Mouse (Mus musculus) liver, postnatal 0 days (tissue): ENCODE measurements at regions not wholly inside any gene's neighbourhood (a gene's known extent, or its start where the extent isn't known, plus 50 kb on each side); places are given as distances from the start of the nearest gene placed in this dataset.

Source experiments
- CTCF ChIP-seq: sonication (generic); IDR thresholded peaks from 2 replicates; pipeline ENCODE4 v1.5.1; 2016; ENCODE audit warnings: antibody characterized with exemption, low read depth
- EP300 ChIP-seq: IDR thresholded peaks from 2 replicates; pipeline ENCODE4 v1.6.1; 2016; ENCODE audit warnings: antibody characterized with exemption, low read depth, mild to moderate bottlenecking

GRCm38 (mm10) chr13:86180496-86180895, 133.8 kb upstream of the Cox7c start:
- TF ChIP-seq CTCF (no peak), EP300 (no peak)
